Mouse (Mus musculus): ENCODE data around the gene Cacnb1. TPM values are rescaled to one million over a fixed set of nuclear protein-coding genes. Genes with fewer than 3 reads are reported as not detected.
A peak's percentile ranks its signal among the peaks of the same experiment; 100 is the strongest.

Gene Cacnb1
- polyA plus RNA-seq, 1 experiment from 2014 or later: 15.2 TPM

DNA sequence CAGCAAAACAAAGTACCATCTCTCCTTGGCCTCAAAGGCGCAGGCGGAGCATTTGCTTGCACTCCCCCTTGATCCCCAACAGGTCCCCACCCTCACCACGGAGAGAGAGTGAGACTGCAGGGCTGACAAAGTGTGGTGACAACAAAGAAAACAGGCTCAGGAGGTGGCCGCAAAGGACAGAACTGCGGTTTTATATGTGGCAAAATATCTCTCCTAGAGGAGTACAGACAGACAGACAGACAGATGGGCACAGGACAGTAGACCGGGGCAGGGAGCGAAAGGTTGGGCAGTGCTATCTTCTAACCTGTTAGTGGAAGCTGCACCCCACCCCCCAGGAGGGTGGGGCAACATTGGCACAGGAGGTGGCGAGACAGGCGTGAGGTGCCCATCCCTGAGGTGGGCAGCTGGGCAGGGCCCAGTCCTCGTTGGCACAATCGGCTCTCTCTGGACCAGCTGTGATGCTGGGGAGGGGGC lies 21.4 kb downstream of the Cacnb1 start:
- 0 out of 2 replicates have a peak overlapping the region, but pooled peaks have one; percentile 7 for H3K9ac ChIP-seq (ENCODE audit: low read length)
- no peak for ATAC-seq (ENCODE audit: insufficient read depth, low FRiP score, low TSS enrichment)
- H3K27ac ChIP-seq (ENCODE audit: low read depth, low read length): no peak overlapping the region
- DNase-seq (ENCODE audit: low spot score): no peak
- WGBS: 17% methylated on average over 11 of the region's 11 CpGs
- no peak overlapping the region for H3K4me3 ChIP-seq (ENCODE audit: low read depth, low read length)
- H3K4me1 ChIP-seq (ENCODE audit: control insufficient read depth, insufficient read depth, low read length): no peaks in the 10 kb centered on the region
- peaks cover 3% of the 10 kb centered on the region; the same call in 1 of the 2 replicates for H3K27me3 ChIP-seq (ENCODE audit: control insufficient read depth, insufficient read depth, low read length)
- peaks cover 6% of the 10 kb centered on the region; the same call in 1 of the 2 replicates for H3K36me3 ChIP-seq (ENCODE audit: control insufficient read depth, insufficient read depth, low read length)
- H3K9me3 ChIP-seq (ENCODE audit: control insufficient read depth, low read length): no peaks in the 10 kb centered on the region
- H3K4me2 ChIP-seq (ENCODE audit: low read depth): no peak overlapping the region

DNA sequence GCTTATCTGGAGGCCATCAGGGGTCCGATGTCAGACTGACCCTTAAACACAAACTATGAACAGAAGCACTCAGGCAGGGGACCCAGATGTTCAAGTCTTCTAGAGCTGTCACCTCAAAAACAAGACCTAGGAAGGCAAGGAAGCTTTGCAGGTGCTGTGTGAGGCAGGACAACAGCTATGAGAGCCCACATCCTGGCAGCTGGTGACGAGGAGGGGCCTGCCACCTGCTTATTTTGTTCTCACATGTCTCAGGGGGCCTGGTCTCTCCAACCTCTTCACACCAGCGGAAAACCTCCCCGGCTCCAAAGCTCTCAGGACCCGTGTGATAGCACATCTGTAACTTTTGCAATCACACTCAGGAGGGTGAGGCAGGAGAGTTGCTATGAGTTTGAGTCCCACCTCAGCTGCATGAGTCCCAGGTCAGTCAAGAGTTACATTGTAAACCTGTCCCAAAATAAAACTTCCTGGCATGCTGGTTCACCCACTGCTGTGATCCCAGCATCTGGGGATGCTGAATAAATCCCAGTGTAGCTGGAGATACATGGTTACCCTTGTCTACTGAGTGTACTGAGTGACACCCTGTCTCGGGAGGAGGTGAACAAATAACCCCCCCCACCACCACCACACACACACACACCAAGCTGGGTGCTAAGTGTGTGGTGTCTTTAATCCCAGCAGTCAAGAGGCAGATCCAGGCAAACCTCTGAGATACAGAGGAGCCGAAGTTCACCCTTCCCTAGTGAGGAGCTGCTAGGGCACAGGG lies 22.3 kb downstream of the Cacnb1 start:
- DNase-seq (ENCODE audit: low spot score): no peak
- WGBS: 23% methylated on average over 7 of the region's 7 CpGs
- H3K9me3 ChIP-seq (ENCODE audit: control insufficient read depth, low read length): no peaks in the 10 kb centered on the region

DNA sequence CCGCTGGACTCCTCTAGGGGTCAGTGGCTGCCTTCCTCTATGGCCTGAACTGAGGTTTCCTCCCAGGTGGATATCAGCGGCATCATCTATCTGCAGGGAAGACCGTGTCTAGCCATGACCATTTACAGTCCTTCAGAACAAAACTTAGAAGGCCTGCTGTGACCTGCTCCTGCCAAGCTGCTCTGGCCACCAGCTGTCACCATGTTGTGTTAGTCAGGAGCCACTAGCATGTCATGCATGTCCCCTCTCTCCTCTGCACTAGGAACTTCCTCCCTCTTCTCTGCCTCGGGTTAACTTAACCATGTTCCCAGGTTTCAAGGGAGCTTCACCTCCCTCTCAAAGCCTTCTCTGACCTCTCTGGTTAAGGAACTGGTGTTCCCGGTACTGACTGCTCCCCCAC lies 23.1 kb downstream of the Cacnb1 start:
- H3K4me1 ChIP-seq (ENCODE audit: control insufficient read depth, insufficient read depth, low read length): no peaks in the 10 kb centered on the region

More for the DNA sequence above, 22.3 kb downstream of the Cacnb1 start:
- Histone ChIP-seq H3K4me3 (ENCODE audit: low read depth, low read length) (no peak overlapping the region), H3K27me3 (ENCODE audit: control insufficient read depth, insufficient read depth, low read length) (peaks cover 3% of the 10 kb centered on the region; the same call in 1 of the 2 replicates), H3K9ac (ENCODE audit: low read length) (no peak overlapping the region), H3K4me1 (ENCODE audit: control insufficient read depth, insufficient read depth, low read length) (no peaks in the 10 kb centered on the region), H3K4me2 (ENCODE audit: low read depth) (no peak overlapping the region), H3K36me3 (ENCODE audit: control insufficient read depth, insufficient read depth, low read length) (peaks cover 6% of the 10 kb centered on the region; the same call in 1 of the 2 replicates), H3K27ac (ENCODE audit: low read depth, low read length) (no peak overlapping the region)
- no peak for ATAC-seq (ENCODE audit: insufficient read depth, low FRiP score, low TSS enrichment)

DNA sequence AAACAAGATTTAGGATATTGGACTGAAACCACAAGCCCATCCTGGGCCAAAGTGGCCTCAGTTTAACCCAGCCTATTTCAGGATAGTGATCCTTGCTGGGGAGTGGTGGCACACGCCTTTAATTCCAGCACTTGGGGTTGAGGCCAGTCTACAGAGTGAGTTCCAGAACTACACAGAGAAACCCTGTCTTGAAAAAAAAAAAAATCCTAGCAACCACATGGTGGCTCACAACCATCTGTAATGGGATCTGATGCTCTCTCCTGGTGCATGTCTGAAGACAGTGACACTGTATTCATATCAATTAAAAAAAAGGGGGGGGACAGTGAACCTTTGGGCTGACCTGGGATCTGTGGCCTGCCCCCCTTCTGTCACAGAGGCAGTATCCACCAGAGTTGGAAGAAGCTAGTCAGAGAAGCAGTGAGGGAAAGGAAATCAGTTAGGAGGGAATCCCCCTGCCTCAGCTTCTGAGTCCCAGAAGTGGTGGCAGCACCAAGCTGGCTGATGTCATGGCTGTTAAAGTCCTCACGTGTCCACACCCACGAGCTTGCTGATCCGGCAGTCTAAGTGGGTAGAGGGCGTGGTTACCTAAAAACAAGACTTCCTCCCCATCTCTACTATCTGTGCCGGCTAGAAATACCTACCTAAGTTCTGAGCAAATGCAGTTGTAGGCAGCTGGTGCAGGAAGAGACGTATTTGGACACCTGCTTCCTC lies 23.8 kb downstream of the Cacnb1 start:
- ATAC-seq (ENCODE audit: insufficient read depth, low FRiP score, low TSS enrichment) (no peak), DNase-seq (ENCODE audit: low spot score) (no peak)
- Histone ChIP-seq H3K4me3 (ENCODE audit: low read depth, low read length) (no peak overlapping the region), H3K9ac (ENCODE audit: low read length) (no peak overlapping the region), H3K4me2 (ENCODE audit: low read depth) (no peak overlapping the region), H3K27me3 (ENCODE audit: control insufficient read depth, insufficient read depth, low read length) (peaks cover 3% of the 10 kb centered on the region; the same call in 1 of the 2 replicates), H3K27ac (ENCODE audit: low read depth, low read length) (no peak overlapping the region), H3K36me3 (ENCODE audit: control insufficient read depth, insufficient read depth, low read length) (no peaks in the 10 kb centered on the region), H3K4me1 (ENCODE audit: control insufficient read depth, insufficient read depth, low read length) (no peaks in the 10 kb centered on the region), H3K9me3 (ENCODE audit: control insufficient read depth, low read length) (no peaks in the 10 kb centered on the region)
- WGBS: 71% methylated on average over 7 of the region's 7 CpGs

More for the DNA sequence above, 23.1 kb downstream of the Cacnb1 start:
- no peak overlapping the region for H3K27ac ChIP-seq (ENCODE audit: low read depth, low read length)
- no peak for DNase-seq (ENCODE audit: low spot score)
- H3K9ac ChIP-seq (ENCODE audit: low read length): no peak overlapping the region
- WGBS: 64% methylated on average over 5 of the region's 5 CpGs
- peaks cover 3% of the 10 kb centered on the region; the same call in 1 of the 2 replicates for H3K27me3 ChIP-seq (ENCODE audit: control insufficient read depth, insufficient read depth, low read length)
- ATAC-seq (ENCODE audit: insufficient read depth, low FRiP score, low TSS enrichment): no peak
- H3K4me3 ChIP-seq (ENCODE audit: low read depth, low read length): no peak overlapping the region
- no peaks in the 10 kb centered on the region for H3K9me3 ChIP-seq (ENCODE audit: control insufficient read depth, low read length)
- peaks cover 3% of the 10 kb centered on the region; the same call in 1 of the 2 replicates for H3K36me3 ChIP-seq (ENCODE audit: control insufficient read depth, insufficient read depth, low read length)
- H3K4me2 ChIP-seq (ENCODE audit: low read depth): no peak overlapping the region

DNA sequence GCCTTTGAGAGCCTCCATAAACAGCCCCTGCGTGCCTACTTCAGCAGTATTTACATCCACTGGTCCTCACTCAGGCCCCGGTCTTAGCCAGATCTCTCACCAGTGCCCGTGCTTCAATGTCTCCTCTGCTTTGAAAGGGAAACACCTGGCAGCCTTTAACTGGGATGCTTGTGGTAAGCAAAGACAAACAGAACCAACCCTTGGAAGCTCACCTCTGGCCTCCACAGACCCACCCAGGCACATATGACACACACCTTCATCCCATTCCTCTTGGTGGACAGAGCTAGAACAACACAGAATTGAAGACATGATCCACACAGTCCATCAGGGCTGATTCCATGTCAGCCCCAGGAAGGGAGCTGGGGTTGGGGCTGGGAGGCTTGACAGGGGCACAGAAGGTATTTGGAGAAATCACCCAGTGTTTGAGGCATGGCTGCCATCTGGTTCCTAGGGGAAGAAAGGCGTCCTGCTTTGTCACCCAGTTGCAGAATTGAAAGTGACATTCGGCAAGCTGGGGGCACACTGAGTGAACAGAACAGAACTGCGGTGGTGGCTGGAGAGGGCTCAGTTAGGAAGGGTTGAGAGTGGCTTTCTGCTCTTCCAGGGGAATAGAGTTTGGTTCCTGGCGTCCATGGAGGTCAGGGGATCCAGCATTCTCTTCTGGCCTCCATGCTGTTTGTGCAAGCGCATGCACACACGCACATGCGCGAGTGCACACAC lies 24.6 kb downstream of the Cacnb1 start:
- Histone ChIP-seq H3K36me3 (ENCODE audit: control insufficient read depth, insufficient read depth, low read length) (no peaks in the 10 kb centered on the region), H3K27ac (ENCODE audit: low read depth, low read length) (no peak overlapping the region), H3K4me1 (ENCODE audit: control insufficient read depth, insufficient read depth, low read length) (no peaks in the 10 kb centered on the region), H3K9ac (ENCODE audit: low read length) (no peak overlapping the region), H3K4me2 (ENCODE audit: low read depth) (no peak overlapping the region), H3K4me3 (ENCODE audit: low read depth, low read length) (no peak overlapping the region), H3K27me3 (ENCODE audit: control insufficient read depth, insufficient read depth, low read length) (peaks cover 3% of the 10 kb centered on the region; the same call in 1 of the 2 replicates), H3K9me3 (ENCODE audit: control insufficient read depth, low read length) (no peaks in the 10 kb centered on the region)
- no peak for DNase-seq (ENCODE audit: low spot score)
- 80% methylated on average over 11 of the region's 11 CpGs for WGBS
- no peak for ATAC-seq (ENCODE audit: insufficient read depth, low FRiP score, low TSS enrichment)

DNA sequence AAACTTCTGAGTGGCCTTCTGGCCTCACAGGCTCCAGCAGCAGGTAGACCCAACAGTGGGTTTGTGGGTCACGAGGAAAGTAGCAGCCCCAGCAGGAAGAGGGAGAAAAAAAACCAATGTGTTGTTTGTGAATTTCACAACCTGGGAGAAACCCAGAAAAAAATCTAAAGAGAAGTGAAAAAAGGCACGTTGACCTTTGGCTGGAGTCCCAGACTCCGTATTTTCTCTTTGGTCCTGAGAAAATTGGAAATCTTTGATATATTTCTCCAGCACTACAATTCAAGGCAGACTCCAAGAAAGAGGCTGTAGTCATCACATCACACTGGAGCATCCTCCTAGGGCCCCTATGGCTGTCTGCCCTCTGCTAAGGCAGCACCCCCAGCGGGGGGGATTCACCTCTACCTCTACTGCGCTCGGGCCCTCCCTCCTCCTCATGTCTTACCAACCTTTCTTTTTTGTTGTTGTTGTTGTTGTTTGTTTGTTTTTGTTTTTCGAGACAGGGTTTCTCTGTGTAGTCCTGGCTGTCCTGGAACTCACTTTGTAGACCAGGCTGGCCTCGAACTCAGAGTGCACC lies 25.4 kb downstream of the Cacnb1 start:
- peaks cover 3% of the 10 kb centered on the region; the same call in 1 of the 2 replicates for H3K27me3 ChIP-seq (ENCODE audit: control insufficient read depth, insufficient read depth, low read length)
- WGBS: 80% methylated on average over 8 of the region's 8 CpGs
- H3K27ac ChIP-seq (ENCODE audit: low read depth, low read length): no peak overlapping the region
- no peaks in the 10 kb centered on the region for H3K9me3 ChIP-seq (ENCODE audit: control insufficient read depth, low read length)
- H3K4me2 ChIP-seq (ENCODE audit: low read depth): no peak overlapping the region
- H3K9ac ChIP-seq (ENCODE audit: low read length): no peak overlapping the region
- ATAC-seq (ENCODE audit: insufficient read depth, low FRiP score, low TSS enrichment) (no peak), DNase-seq (ENCODE audit: low spot score) (no peak)
- H3K4me3 ChIP-seq (ENCODE audit: low read depth, low read length): no peak overlapping the region
- no peaks in the 10 kb centered on the region for H3K4me1 ChIP-seq (ENCODE audit: control insufficient read depth, insufficient read depth, low read length)
- no peaks in the 10 kb centered on the region for H3K36me3 ChIP-seq (ENCODE audit: control insufficient read depth, insufficient read depth, low read length)

DNA sequence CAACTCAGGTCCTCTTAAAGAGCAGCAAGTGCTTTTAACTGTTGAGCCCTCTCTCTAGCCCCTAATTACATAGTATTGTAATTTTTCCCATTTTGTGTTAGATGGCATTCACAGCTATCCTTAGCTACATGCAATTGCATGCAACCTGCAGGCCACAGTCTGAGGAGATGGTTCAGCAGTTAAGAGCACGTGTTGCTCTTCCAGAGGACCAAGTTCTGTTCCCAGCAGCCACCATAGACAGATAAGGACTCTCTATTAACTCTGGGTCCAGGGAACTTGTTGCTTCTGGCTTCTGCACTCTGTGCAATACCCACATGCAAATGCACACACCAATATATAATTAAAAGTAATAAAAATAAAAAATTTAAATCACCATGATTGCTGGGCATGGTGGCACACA lies 26.1 kb downstream of the Cacnb1 start:
- no peak for ATAC-seq (ENCODE audit: insufficient read depth, low FRiP score, low TSS enrichment)
- no peaks in the 10 kb centered on the region for H3K4me1 ChIP-seq (ENCODE audit: control insufficient read depth, insufficient read depth, low read length)
- WGBS: 79% methylated on average over 1 of the region's 1 CpGs
- H3K27me3 ChIP-seq (ENCODE audit: control insufficient read depth, insufficient read depth, low read length): peaks cover 3% of the 10 kb centered on the region; the same call in 1 of the 2 replicates
- DNase-seq (ENCODE audit: low spot score): no peak
- no peak overlapping the region for H3K27ac ChIP-seq (ENCODE audit: low read depth, low read length)
- H3K36me3 ChIP-seq (ENCODE audit: control insufficient read depth, insufficient read depth, low read length): no peaks in the 10 kb centered on the region
- H3K4me3 ChIP-seq (ENCODE audit: low read depth, low read length): no peak overlapping the region
- H3K4me2 ChIP-seq (ENCODE audit: low read depth): no peak overlapping the region
- H3K9ac ChIP-seq (ENCODE audit: low read length): no peak overlapping the region
- H3K9me3 ChIP-seq (ENCODE audit: control insufficient read depth, low read length): no peaks in the 10 kb centered on the region

DNA sequence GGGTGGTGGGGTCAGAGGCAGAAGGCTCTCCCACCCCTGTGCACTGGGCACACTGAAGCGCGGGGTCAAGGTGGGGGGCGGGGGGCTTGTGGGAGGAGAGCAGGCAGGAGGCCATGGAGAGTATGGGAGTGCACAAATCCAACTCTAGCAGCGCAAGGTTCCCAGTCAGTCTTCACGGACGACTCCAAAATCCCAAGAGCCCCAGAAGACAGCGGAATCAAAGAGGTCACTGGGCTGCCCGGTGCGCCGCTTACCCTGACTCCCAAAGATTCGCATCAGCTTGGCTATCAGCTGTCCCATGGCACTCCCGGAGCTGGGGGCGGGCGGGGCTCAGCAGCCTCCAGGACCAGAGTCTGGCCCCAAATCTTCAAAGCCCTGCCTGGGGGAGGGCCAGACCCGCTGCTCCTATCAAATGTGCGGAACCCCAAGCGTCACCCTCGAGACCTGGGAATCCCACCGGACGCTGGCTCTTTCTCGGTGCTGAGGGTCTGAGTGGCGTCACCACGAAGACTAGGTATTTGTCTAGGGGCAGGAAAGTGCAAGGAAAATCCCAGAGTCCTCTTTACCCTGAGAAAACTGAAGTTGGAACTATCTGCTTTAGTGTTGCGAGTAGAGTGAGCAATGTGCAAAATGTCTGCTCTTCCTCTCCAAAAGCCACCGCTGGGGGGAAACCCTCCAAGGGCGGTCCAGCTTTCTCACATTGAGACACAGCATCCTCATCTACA lies 27.1 kb downstream of the Cacnb1 start, which contains the start of gene Arl5c:
Arl5c (minus strand) TSS at position 618 of the 725 bp plus-strand sequence.
- H3K9ac ChIP-seq (ENCODE audit: low read length): peak within 1 kb of the TSS; percentile 50
- H3K4me3 ChIP-seq (ENCODE audit: low read depth, low read length): peak within 1 kb of the TSS; percentile 38
- peak within 1 kb of the TSS; percentile 85 for H3K4me2 ChIP-seq (ENCODE audit: low read depth)
- under 1% methylated on average over 26 of the region's 26 CpGs for WGBS
- H3K4me1 ChIP-seq (ENCODE audit: control insufficient read depth, insufficient read depth, low read length): no peaks in the 10 kb centered on the region
- ATAC-seq (ENCODE audit: insufficient read depth, low FRiP score, low TSS enrichment) (no peak), DNase-seq (ENCODE audit: low spot score) (peak; percentile 56)
- no peaks in the 10 kb centered on the region for H3K36me3 ChIP-seq (ENCODE audit: control insufficient read depth, insufficient read depth, low read length)
- H3K9me3 ChIP-seq (ENCODE audit: control insufficient read depth, low read length): no peaks in the 10 kb centered on the region
- H3K27ac ChIP-seq (ENCODE audit: low read depth, low read length): no peak within 1 kb of the TSS
- H3K27me3 ChIP-seq (ENCODE audit: control insufficient read depth, insufficient read depth, low read length): no peaks in the 10 kb centered on the region; the same call in 1 of the 2 replicates
